Mouse (Mus musculus): ENCODE data around the gene Olfr1085. TPM values are rescaled to one million over a fixed set of nuclear protein-coding genes. Genes with fewer than 3 reads are reported as not detected.
"Not testable (repeated sequence)": the region's sequence is repeated elsewhere in the genome, so short reads cannot be mapped to it uniquely, and the experiment has no call there.

Gene Olfr1085
- polyA plus RNA-seq (2016; fragmentation: Nextera tagmentation; extraction: Ambion mirVana): not detected in 2 replicates

DNA sequence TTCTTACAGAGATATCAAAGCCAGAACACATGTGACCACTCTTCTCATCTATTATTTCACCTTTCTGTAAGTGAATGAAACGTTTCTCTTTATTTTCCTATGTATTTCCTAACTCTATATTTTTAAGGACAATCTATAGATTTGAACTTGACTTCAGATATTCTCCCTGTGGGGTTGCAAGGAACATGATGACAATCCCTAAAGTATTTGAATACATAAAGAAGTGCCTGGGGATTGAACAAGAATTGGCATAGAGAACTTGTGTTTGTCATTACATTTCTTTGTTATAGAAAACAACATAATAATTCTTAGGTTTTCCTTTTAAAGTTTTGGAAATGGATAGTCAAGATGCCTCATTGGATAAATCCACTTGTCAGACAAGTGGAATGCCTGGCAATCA lies at the start of gene Olfr1085:
TSS of gene Olfr1085 (minus strand) at position 101 of the 400 bp plus-strand sequence.
- Histone ChIP-seq H3K9me3 (no peaks in the 10 kb centered on the region), H3K36me3 (replicated peaks) (no peaks in the 10 kb centered on the region), H3K4me3 (no peak within 1 kb of the TSS), H3K27ac (no peak within 1 kb of the TSS), H3K4me1 (no peaks in the 10 kb centered on the region), H3K27me3 (ENCODE audit: poor library complexity, severe bottlenecking) (no peaks in the 10 kb centered on the region)
- 42% methylated on average over 1 of the region's 1 CpGs for WGBS
- DNase-seq (ENCODE audit: extremely low spot score, low spot score): no peak

DNA sequence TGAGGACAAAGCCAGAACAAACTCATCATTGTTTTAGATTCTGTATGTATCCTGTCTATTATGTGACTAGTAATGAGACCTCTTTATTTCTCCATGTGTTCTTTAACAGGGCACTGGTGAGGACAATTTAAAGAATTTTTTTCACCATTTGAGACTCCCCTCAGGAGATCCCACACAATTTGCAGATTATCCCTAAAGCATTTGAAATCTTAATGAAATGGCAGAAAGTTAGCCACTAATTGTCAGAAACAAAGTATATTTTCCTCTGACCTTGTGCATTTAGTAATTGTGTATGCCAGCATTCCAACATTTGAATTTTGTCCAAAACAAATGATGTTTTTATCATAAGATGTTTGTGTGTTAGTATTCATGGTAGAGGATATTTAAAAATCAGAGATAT lies 36.5 kb upstream of the Olfr1085 start, which contains the start of gene Olfr1087:
TSS of gene Olfr1087 (minus strand) at position 101 of the 400 bp plus-strand sequence.
- Histone ChIP-seq H3K4me1 (no peaks in the 10 kb centered on the region), H3K27me3 (ENCODE audit: poor library complexity, severe bottlenecking) (no peaks in the 10 kb centered on the region), H3K4me3 (no peak within 1 kb of the TSS), H3K9me3 (no peaks in the 10 kb centered on the region), H3K27ac (no peak within 1 kb of the TSS), H3K36me3 (replicated peaks) (no peaks in the 10 kb centered on the region)
- no peak for DNase-seq (ENCODE audit: extremely low spot score, low spot score)

- no peak for DNase-seq (ENCODE audit: extremely low spot score, low spot score)
- H3K4me1 ChIP-seq: no peaks in the 10 kb centered on the region
- H3K27ac ChIP-seq: no peak within 1 kb of the TSS
- H3K36me3 ChIP-seq (replicated peaks): no peaks in the 10 kb centered on the region
- 80% methylated on average over 2 of the region's 2 CpGs for WGBS
- no peaks in the 10 kb centered on the region for H3K27me3 ChIP-seq (ENCODE audit: poor library complexity, severe bottlenecking)
- no peaks in the 10 kb centered on the region for H3K9me3 ChIP-seq
- H3K4me3 ChIP-seq: no peak within 1 kb of the TSS
These were observed 18.2 kb upstream of the Olfr1085 start, which contains the start of gene Olfr1086 for GRCm38 (mm10) chr2:86679992-86680391. TSS of gene Olfr1086 (minus strand) at chr2:86680092.

DNA sequence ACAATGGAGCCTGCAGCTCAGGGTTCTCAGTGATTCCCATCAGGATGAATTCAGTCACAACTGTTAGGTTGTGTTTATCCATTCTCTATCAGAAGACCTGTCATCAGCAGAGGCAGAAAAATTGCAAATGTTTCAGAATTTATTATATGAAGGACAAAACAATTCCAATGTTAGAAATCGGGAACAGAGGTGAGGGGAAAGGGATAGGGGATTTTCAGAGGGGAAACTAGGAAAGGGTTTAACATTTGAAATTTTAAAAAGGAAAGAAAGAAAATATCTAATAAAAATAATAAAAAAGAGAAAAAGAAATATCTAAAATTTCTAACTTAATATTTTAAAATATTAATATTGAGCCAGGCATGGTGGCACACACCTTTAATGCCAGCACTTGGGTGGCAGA lies 22.2 kb downstream of the Olfr1085 start, which contains the start of gene Olfr1084:
TSS of gene Olfr1084 (minus strand) at position 101 of the 400 bp plus-strand sequence.
- 87% methylated on average over 1 of the region's 1 CpGs for WGBS
- DNase-seq (ENCODE audit: extremely low spot score, low spot score); H3K36me3 ChIP-seq (replicated peaks); H3K9me3 ChIP-seq; H3K4me1 ChIP-seq; H3K27me3 ChIP-seq (ENCODE audit: poor library complexity, severe bottlenecking); H3K27ac ChIP-seq; H3K4me3 ChIP-seq: not testable (repeated sequence)

Other genes starting within 250 kb of the Olfr1085 start
- not detected in 2 replicates for gene Olfr1061, start 248.0 kb downstream of the Olfr1085 start, polyA plus RNA-seq (2016; fragmentation: Nextera tagmentation; extraction: Ambion mirVana)
- not detected in 2 replicates for gene Olfr1062, start 235.3 kb downstream of the Olfr1085 start, polyA plus RNA-seq (2016; fragmentation: Nextera tagmentation; extraction: Ambion mirVana)
- not detected in 2 replicates for gene Olfr1065, start 211.4 kb downstream of the Olfr1085 start, polyA plus RNA-seq (2016; fragmentation: Nextera tagmentation; extraction: Ambion mirVana)
- gene Olfr1066, start 205.8 kb downstream of the Olfr1085 start, polyA plus RNA-seq (2016; fragmentation: Nextera tagmentation; extraction: Ambion mirVana): not detected in 2 replicates
- gene Olfr228, start 174.6 kb downstream of the Olfr1085 start, polyA plus RNA-seq (2016; fragmentation: Nextera tagmentation; extraction: Ambion mirVana): not detected in 2 replicates
- gene Olfr1076, start 153.6 kb downstream of the Olfr1085 start, polyA plus RNA-seq (2016; fragmentation: Nextera tagmentation; extraction: Ambion mirVana): not detected in 2 replicates
- not detected in 2 replicates for gene Olfr1079, start 119.5 kb downstream of the Olfr1085 start, polyA plus RNA-seq (2016; fragmentation: Nextera tagmentation; extraction: Ambion mirVana)
- not detected in 2 replicates for gene Olfr1080, start 103.8 kb downstream of the Olfr1085 start, polyA plus RNA-seq (2016; fragmentation: Nextera tagmentation; extraction: Ambion mirVana)
- gene Olfr1082, start 63.1 kb downstream of the Olfr1085 start, polyA plus RNA-seq (2016; fragmentation: Nextera tagmentation; extraction: Ambion mirVana): not detected in 2 replicates
- not detected in 2 replicates for gene Olfr1084, start 22.3 kb downstream of the Olfr1085 start, polyA plus RNA-seq (2016; fragmentation: Nextera tagmentation; extraction: Ambion mirVana)
- not detected in 2 replicates for gene Olfr1086, start 18.1 kb upstream of the Olfr1085 start, polyA plus RNA-seq (2016; fragmentation: Nextera tagmentation; extraction: Ambion mirVana)
- not detected in 2 replicates for gene Olfr1087, start 36.4 kb upstream of the Olfr1085 start, polyA plus RNA-seq (2016; fragmentation: Nextera tagmentation; extraction: Ambion mirVana)
- gene Olfr1089, start 71.7 kb upstream of the Olfr1085 start, polyA plus RNA-seq (2016; fragmentation: Nextera tagmentation; extraction: Ambion mirVana): not detected in 2 replicates
- not detected in 2 replicates for gene Olfr1090, start 97.0 kb upstream of the Olfr1085 start, polyA plus RNA-seq (2016; fragmentation: Nextera tagmentation; extraction: Ambion mirVana)
- not detected in 2 replicates for gene Olfr1093, start 120.5 kb upstream of the Olfr1085 start, polyA plus RNA-seq (2016; fragmentation: Nextera tagmentation; extraction: Ambion mirVana)
- gene Olfr141, start 148.0 kb upstream of the Olfr1085 start, polyA plus RNA-seq (2016; fragmentation: Nextera tagmentation; extraction: Ambion mirVana): not detected in 2 replicates
- gene Olfr1094, start 162.6 kb upstream of the Olfr1085 start, polyA plus RNA-seq (2016; fragmentation: Nextera tagmentation; extraction: Ambion mirVana): not detected in 2 replicates
- not detected in 2 replicates for gene Olfr1095, start 189.7 kb upstream of the Olfr1085 start, polyA plus RNA-seq (2016; fragmentation: Nextera tagmentation; extraction: Ambion mirVana)
- gene Gm13723, start 212.8 kb upstream of the Olfr1085 start, polyA plus RNA-seq (2016; fragmentation: Nextera tagmentation; extraction: Ambion mirVana): not detected in 2 replicates
- gene Olfr1097, start 230.2 kb upstream of the Olfr1085 start, polyA plus RNA-seq (2016; fragmentation: Nextera tagmentation; extraction: Ambion mirVana): not detected in 2 replicates